Mouse (Mus musculus) stomach, embryonic 14.5 days (tissue): ENCODE measurements around the gene Myo10. TPM values are rescaled to one million over a fixed set of nuclear protein-coding genes. Genes with fewer than 3 reads are reported as not detected.

Experiments
- ATAC-seq: fragments of 200-750 bp; cut with Nextera tagmentation; 2 replicates; pipeline ENCODE4 v1.8.0; 2017; ENCODE audit warnings: low read depth, moderate TSS enrichment; ENCODE audit not compliant: insufficient number of reproducible peaks, insufficient read depth, low FRiP score
- H3K27ac ChIP-seq: fragments of 300-500 bp; sonication (generic); 2 replicates; pipeline ENCODE4 v1.5.1; 2014; ENCODE audit warnings: mild to moderate bottlenecking, low read length, moderate library complexity, mixed read lengths
- H3K27me3 ChIP-seq: fragments of 300-500 bp; sonication (generic); 2 replicates; pipeline ENCODE4 v1.6.1; 2014; ENCODE audit warnings: low read length, control low read depth, mixed read lengths; ENCODE audit not compliant: control insufficient read depth, insufficient read depth
- H3K36me3 ChIP-seq: fragments of 300-500 bp; sonication (generic); 2 replicates; pipeline ENCODE4 v1.6.1; 2014; ENCODE audit warnings: mild to moderate bottlenecking, control low read depth, low read length, moderate library complexity, mixed read lengths; ENCODE audit not compliant: control insufficient read depth, insufficient read depth
- H3K4me1 ChIP-seq: fragments of 300-500 bp; sonication (generic); 2 replicates; pipeline ENCODE4 v1.6.1; 2014; ENCODE audit warnings: low read length, control low read depth, mixed read lengths; ENCODE audit not compliant: control insufficient read depth, insufficient read depth
- H3K4me2 ChIP-seq: fragments of 300-500 bp; sonication (generic); replicated peaks from 2 replicates; pipeline ENCODE4 v1.6.1; 2014; ENCODE audit warnings: low read depth, low read length, control low read depth
- H3K4me3 ChIP-seq: fragments of 300-500 bp; sonication (generic); 2 replicates; pipeline ENCODE4 v1.5.1; 2014; ENCODE audit warnings: low read depth, low read length, control low read depth
- H3K9ac ChIP-seq: fragments of 300-500 bp; sonication (generic); replicated peaks from 2 replicates; pipeline ENCODE4 v1.6.1; 2014; ENCODE audit warnings: low read depth, mild to moderate bottlenecking, control low read depth, low read length, moderate library complexity, mixed read lengths
- H3K9me3 ChIP-seq: fragments of 300-500 bp; sonication (generic); 2 replicates; pipeline ENCODE4 v1.6.1; 2016; ENCODE audit warnings: low read depth, low read length, control low read depth; ENCODE audit not compliant: control insufficient read depth
- WGBS: fragments of 180-500 bp; shearing (Covaris S2); extraction: QIAGEN DNeasy Blood & Tissue Kit; methylation state at CpG from one replicate; pipeline ENCODE4 v1.1.7; 2014; 5-methylcytosine and 5-hydroxymethylcytosine counted together
- polyA plus RNA-seq: library from polyadenylated mRNA; unstranded; fragments of >200 nt; fragmentation: Nextera tagmentation; extraction: Ambion mirVana; gene quantifications from 2 replicates; pipeline ENCODE4 v1.2.1, GENCODE M21; 2014

The Myo10 gene
- polyA plus RNA-seq, 1 experiment from 2014 or later: 48.0 TPM

GRCm38 (mm10) chr15:25631332-25631731 lies 9.0 kb downstream of the Myo10 start:
- H3K27ac ChIP-seq: no peak overlapping the region; the same call in 1 of the 2 replicates
- no peak overlapping the region for H3K9ac ChIP-seq
- 80% methylated on average over 6 of the region's 6 CpGs for WGBS
- no peak for ATAC-seq
- no peaks in the 10 kb centered on the region for H3K27me3 ChIP-seq
- peaks cover 31% of the 10 kb centered on the region for H3K4me1 ChIP-seq
- H3K4me2 ChIP-seq: no peak overlapping the region
- no peaks in the 10 kb centered on the region for H3K9me3 ChIP-seq
- H3K36me3 ChIP-seq: no peaks in the 10 kb centered on the region
- no peak overlapping the region for H3K4me3 ChIP-seq

- no peak overlapping the region for H3K4me3 ChIP-seq
- no peaks in the 10 kb centered on the region for H3K9me3 ChIP-seq
- no peak overlapping the region for H3K27ac ChIP-seq
- no peaks in the 10 kb centered on the region for H3K27me3 ChIP-seq
- H3K9ac ChIP-seq: no peak overlapping the region
- no peak overlapping the region for H3K4me2 ChIP-seq
- ATAC-seq: 0 out of 2 replicates have a peak, but pooled peaks have one; percentile 47
- WGBS: 71% methylated on average over 11 of the region's 11 CpGs
- no peaks in the 10 kb centered on the region for H3K36me3 ChIP-seq
- H3K4me1 ChIP-seq: peaks cover 37% of the 10 kb centered on the region
Measured at GRCm38 (mm10) chr15:25632902-25633301, 10.6 kb downstream of the Myo10 start.

DNA sequence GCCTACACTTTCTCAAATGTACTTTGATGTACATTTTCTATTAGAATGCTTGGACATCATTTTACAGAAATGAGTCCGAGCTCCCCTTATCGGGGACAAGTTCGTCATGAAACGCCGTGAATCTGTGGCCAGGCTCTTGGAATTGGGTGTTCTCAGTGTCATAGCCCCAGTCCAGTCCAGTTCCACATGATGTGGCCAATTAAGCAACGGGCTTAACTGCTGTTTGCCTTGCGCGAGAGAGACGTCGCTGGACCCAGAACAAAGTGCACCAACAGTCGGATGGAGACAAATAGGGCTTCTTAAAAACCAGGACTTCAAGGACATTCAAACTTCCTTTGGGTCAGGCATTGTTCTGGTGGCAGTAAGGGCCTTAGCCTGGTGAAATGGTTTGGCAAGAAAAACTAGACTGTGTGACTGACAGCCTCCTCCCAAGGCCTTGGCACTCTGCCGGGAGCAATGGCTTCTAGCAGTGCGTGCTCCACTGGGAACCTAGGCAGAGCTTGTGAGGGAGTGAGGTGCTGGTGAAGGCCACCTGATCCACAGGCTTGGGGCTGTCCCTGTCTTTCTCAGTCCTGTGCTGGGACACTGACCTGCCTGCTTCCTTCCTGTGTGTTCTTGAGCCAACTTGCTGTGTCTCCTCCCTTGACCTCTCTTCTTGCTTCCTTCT lies 11.5 kb downstream of the Myo10 start:
- H3K9me3 ChIP-seq: no peaks in the 10 kb centered on the region
- H3K4me3 ChIP-seq: no peak overlapping the region
- no peaks in the 10 kb centered on the region for H3K36me3 ChIP-seq
- peaks cover 37% of the 10 kb centered on the region for H3K4me1 ChIP-seq
- H3K27me3 ChIP-seq: no peaks in the 10 kb centered on the region
- H3K4me2 ChIP-seq: no peak overlapping the region
- 90% methylated on average over 13 of the region's 13 CpGs for WGBS
- no peak overlapping the region for H3K9ac ChIP-seq
- ATAC-seq: no peak
- H3K27ac ChIP-seq: no peak overlapping the region

DNA sequence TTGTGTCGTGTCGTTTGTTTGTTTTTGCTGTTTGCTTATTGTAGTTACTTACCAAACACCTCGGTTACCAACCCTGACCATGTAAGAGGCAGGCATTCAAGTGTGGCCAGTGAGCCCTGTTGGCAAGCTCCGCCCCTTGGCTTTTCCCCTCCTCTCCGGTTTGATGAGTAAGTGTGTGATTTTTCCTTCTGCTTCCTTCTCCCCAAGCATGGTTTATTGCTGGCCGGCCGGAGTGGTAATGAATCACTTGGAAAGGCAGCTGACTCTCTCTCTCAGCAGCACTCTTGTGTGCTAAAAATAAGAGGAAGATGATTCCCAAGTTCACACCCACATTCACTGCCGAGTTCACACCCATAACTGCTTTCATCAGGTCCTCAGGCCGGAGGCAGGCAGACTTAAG lies 15.4 kb downstream of the Myo10 start:
- H3K27ac ChIP-seq: 0 out of 2 replicates have a peak overlapping the region, but pooled peaks have one; percentile 15
- no peak overlapping the region for H3K9ac ChIP-seq
- ATAC-seq: 0 out of 2 replicates have a peak, but pooled peaks have one; percentile 14
- H3K9me3 ChIP-seq: no peaks in the 10 kb centered on the region
- H3K36me3 ChIP-seq: no peaks in the 10 kb centered on the region
- WGBS: 50% methylated on average over 9 of the region's 9 CpGs
- H3K4me2 ChIP-seq: no peak overlapping the region
- H3K4me3 ChIP-seq: no peak overlapping the region
- H3K4me1 ChIP-seq: peaks cover 47% of the 10 kb centered on the region
- H3K27me3 ChIP-seq: no peaks in the 10 kb centered on the region

- Histone ChIP-seq H3K27me3 (no peaks in the 10 kb centered on the region), H3K36me3 (no peaks in the 10 kb centered on the region), H3K27ac (no peak overlapping the region), H3K9me3 (no peaks in the 10 kb centered on the region), H3K4me3 (no peak overlapping the region), H3K9ac (no peak overlapping the region), H3K4me1 (peaks cover 39% of the 10 kb centered on the region), H3K4me2 (no peak overlapping the region)
- ATAC-seq: no peak
- 89% methylated on average over 5 of the region's 5 CpGs for WGBS
Measured at GRCm38 (mm10) chr15:25639217-25639616, 16.9 kb downstream of the Myo10 start.

GRCm38 (mm10) chr15:25640840-25641752 lies 18.8 kb downstream of the Myo10 start:
- Histone ChIP-seq H3K9me3 (no peaks in the 10 kb centered on the region), H3K9ac (no peak overlapping the region), H3K27ac (no peak overlapping the region), H3K36me3 (no peaks in the 10 kb centered on the region), H3K27me3 (no peaks in the 10 kb centered on the region), H3K4me1 (peaks cover 35% of the 10 kb centered on the region), H3K4me3 (no peak overlapping the region), H3K4me2 (no peak overlapping the region)
- no peak for ATAC-seq
- 79% methylated on average over 12 of the region's 12 CpGs for WGBS

GRCm38 (mm10) chr15:25642214-25643058 lies 20.1 kb downstream of the Myo10 start:
- Histone ChIP-seq H3K9me3 (no peaks in the 10 kb centered on the region), H3K27ac (peak overlapping the region; percentile 45; the same call in 1 of the 2 replicates), H3K27me3 (no peaks in the 10 kb centered on the region), H3K4me1 (peaks cover 25% of the 10 kb centered on the region), H3K36me3 (no peaks in the 10 kb centered on the region), H3K4me3 (no peak overlapping the region), H3K4me2 (0 out of 2 replicates have a peak overlapping the region, but pooled peaks have one; percentile 6), H3K9ac (no peak overlapping the region)
- WGBS: 23% methylated on average over 9 of the region's 9 CpGs
- ATAC-seq: no peak

DNA sequence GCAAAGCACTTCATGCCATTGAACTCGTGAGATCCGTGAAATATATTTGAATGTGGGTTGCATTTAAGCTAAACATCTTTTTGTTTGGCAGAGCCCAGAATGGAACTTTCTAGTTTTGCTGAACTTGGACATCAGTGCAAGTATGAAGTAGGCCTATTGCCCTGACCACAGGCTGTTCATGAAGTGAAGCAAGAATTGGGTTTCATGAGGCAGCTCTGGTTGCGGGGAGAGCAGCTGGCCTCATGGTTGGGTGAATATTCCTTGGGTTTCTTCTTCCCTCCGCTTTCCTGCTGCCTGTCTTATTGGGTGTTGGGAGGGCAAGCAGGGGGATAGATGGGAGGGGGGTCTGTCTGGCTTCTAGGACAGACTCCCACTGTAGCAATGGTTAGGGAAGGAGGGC lies 23.5 kb downstream of the Myo10 start:
- Histone ChIP-seq H3K9ac (no peak overlapping the region), H3K27ac (no peak overlapping the region), H3K36me3 (no peaks in the 10 kb centered on the region), H3K4me2 (no peak overlapping the region), H3K4me3 (no peak overlapping the region), H3K9me3 (no peaks in the 10 kb centered on the region), H3K27me3 (no peaks in the 10 kb centered on the region), H3K4me1 (peaks cover 21% of the 10 kb centered on the region)
- WGBS: 80% methylated on average over 4 of the region's 4 CpGs
- no peak for ATAC-seq
